Comparison of ENCODE assay signal across 8 mouse cellular contexts in the genomic region with DNA sequence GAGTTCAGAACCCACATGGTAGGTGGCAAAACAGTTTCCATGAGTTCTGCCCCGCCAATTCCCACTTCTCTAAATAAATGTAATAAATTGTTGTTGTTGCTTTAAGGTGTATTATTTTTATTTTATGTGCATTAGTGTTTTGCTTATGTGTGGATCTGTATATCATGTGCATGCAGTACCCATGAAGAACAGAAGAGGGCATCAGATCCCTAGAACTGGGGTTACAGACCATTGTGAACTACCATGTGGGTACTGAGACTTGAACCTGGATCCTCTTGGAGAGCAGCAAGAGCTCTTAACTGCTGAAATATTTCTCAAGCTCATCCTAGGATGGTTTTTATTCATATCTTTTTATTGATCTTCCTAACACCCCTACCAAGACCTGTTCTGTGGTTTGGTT. TPM values are rescaled to one million over a fixed set of nuclear protein-coding genes. Genes with fewer than 3 reads are reported as not detected.
A peak's percentile ranks its signal among the peaks of the same experiment; 100 is the strongest.
DNase-seq lines count a peak whose midpoint lies in the region; ATAC-seq lines count a peak whose summit lies in the region.

No protein-coding gene starts in this region.

- intact Hi-C loops in heart, postnatal 36 days (cut with DNase I): loop anchor here (1.0 to 10.0 kb wide), 2 partner anchors 29 to 198 kb away; a partner anchor contains a TSS

- no peak for ATAC-seq in inflammation-experienced regulatory T-cells, adult 6 months

- peak; percentile 56 for DNase-seq in adrenal gland, postnatal 10 days
- no peak for DNase-seq in adrenal gland, adult 8-10 months
- DNase-seq in layer of hippocampus, postnatal 10 days (ENCODE audit: low spot score in 2 of 2): peak; percentile 22 to 33
- no peak for DNase-seq in layer of hippocampus, postnatal 36 days
- peak; percentile 72 for DNase-seq in ZHBTc4 (ENCODE audit: low read depth, low spot score)
- DNase-seq in heart, postnatal 36 days: peak; percentile 43 to 52
- peak; percentile 83 for DNase-seq in naive thymus-derived CD4-positive, alpha-beta T cell, adult 2 months (ENCODE audit: low read depth)

RNA-seq across cellular contexts. Expression of a gene that starts 2.9 kb away (rescaled TPM):
- total RNA-seq in adrenal gland, postnatal 10 days (2021): 10 to 100 TPM; 19.8 to 19.9 TPM
- total RNA-seq in adrenal gland, adult 8-10 months (2022): 10 to 100 TPM; 26.7 to 32.4 (median 29.4) TPM
- total RNA-seq in layer of hippocampus, postnatal 10 days (2021): 10 to 100 TPM; 30.8 to 31.9 TPM
- 10 to 100 TPM; 22.7 to 22.9 TPM for total RNA-seq in layer of hippocampus, postnatal 36 days (2021)
- 10 to 100 TPM; 16.7 to 17.3 TPM for total RNA-seq in heart, postnatal 36 days (2021)
- polyA plus RNA-seq in inflammation-experienced regulatory T-cells, adult 6 months (2017; shearing (Covaris generic)): 10 to 100 TPM in 2 of 3 experiments, 1 to 10 TPM in 1; 9.0 to 16.6 (median 11.6) TPM

RNA-seq across cellular contexts. Expression of a gene that starts 3.3 kb away (rescaled TPM):
- 10 to 100 TPM; 61.7 to 73.1 TPM for total RNA-seq in adrenal gland, postnatal 10 days (2021)
- total RNA-seq in adrenal gland, adult 8-10 months (2022): 100 to 1,000 TPM in 2 of 4 experiments, 10 to 100 TPM in 2; 86.3 to 111 (median 102) TPM
- total RNA-seq in layer of hippocampus, postnatal 10 days (2021): 100 to 1,000 TPM; 174 to 177 TPM
- 100 to 1,000 TPM; 270 to 271 TPM for total RNA-seq in layer of hippocampus, postnatal 36 days (2021)
- total RNA-seq in heart, postnatal 36 days (2021): 10 to 100 TPM; 57.2 to 58.4 TPM
- 10 to 100 TPM; 45.7 to 57.2 (median 55.3) TPM for polyA plus RNA-seq in inflammation-experienced regulatory T-cells, adult 6 months (2017; shearing (Covaris generic))

RNA-seq across cellular contexts. Expression of a gene that starts 48.9 kb away (rescaled TPM):
- total RNA-seq in adrenal gland, postnatal 10 days (2021): 10 to 100 TPM; 28.5 to 31.7 TPM
- total RNA-seq in adrenal gland, adult 8-10 months (2022): 10 to 100 TPM; 27.7 to 38.9 (median 36.1) TPM
- 10 to 100 TPM; 34.3 to 36.0 TPM for total RNA-seq in layer of hippocampus, postnatal 10 days (2021)
- total RNA-seq in layer of hippocampus, postnatal 36 days (2021): 10 to 100 TPM; 36.7 to 41.0 TPM
- total RNA-seq in heart, postnatal 36 days (2021): 10 to 100 TPM; 23.4 to 27.4 TPM
- 10 to 100 TPM; 18.5 to 26.2 (median 19.8) TPM for polyA plus RNA-seq in inflammation-experienced regulatory T-cells, adult 6 months (2017; shearing (Covaris generic))

Comparison
In these comparisons a context has a peak if more than half of its experiments do, and no peak if none do; other contexts are left out.
1. DNase-seq: peak in adrenal gland, postnatal 10 days (single experiment), layer of hippocampus, postnatal 10 days (2 of 2), ZHBTc4 (single experiment), heart, postnatal 36 days (2 of 2) and naive thymus-derived CD4-positive, alpha-beta T cell, adult 2 months (single experiment); none in adrenal gland, adult 8-10 months (single experiment) and layer of hippocampus, postnatal 36 days (0 of 2).